Mouse (Mus musculus) bone marrow, adult 2 months (tissue): ENCODE results near the gene Jazf1.

Source experiments
- CTCF ChIP-seq: fragments of 200-500 bp; IDR thresholded peaks from 2 replicates; pipeline ENCODE4 v1.5.1; 2011; ENCODE audit warnings: low read length, control low read depth; ENCODE audit not compliant: control insufficient read depth, insufficient read depth
- POLR2A ChIP-seq: fragments of 200-500 bp; IDR thresholded peaks from 2 replicates; pipeline ENCODE4 v1.6.1; 2011; ENCODE audit warnings: low read depth, mild to moderate bottlenecking, control low read depth, low read length, borderline replicate concordance; ENCODE audit not compliant: control insufficient read depth

DNA sequence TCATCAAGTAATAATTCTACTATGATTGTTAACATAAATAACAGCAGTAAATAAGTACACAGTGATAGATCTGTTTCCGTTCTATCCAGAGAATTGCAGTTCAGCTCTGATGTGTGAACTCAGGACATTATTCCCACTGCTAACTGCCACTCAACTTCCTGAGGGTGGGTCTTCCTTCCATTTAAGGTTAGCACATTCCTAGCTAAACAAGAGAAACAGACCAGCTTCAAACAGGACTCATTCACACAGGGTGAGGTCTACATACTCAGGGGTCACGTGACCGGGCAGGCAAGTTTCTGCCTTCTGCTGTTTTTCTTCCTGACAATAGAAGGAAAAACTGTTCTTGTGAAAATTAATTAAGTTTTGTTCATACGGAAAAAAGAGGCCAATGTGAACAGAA lies 230.6 kb downstream of the Jazf1 start:
- TF ChIP-seq CTCF (no peak), POLR2A (no peak)
